Mouse (Mus musculus): ENCODE results near the gene Aqp2.

The Aqp2 gene

DNA sequence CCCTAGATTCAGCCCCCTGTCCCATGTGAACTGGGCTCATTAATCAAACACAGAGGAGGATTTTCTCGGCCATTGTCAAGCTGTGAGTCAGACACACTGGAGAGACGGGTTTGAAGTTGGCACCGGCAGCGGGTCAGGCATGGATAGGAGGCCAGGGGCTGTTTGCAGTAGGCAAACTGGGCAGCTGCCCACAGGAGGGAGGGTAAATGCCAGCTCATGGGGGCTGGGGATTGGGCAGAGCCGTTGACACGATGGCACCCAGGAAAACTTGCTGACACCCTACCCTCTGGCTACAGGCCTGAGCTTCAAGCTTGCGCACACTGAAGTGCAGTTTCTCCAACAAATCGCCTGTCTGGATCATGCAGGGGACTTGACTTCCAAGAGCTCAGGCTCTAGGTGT, 13.3 kb downstream of the Aqp2 start:
- DNase-seq, result no peak

GRCm38 (mm10) chr15:99592877-99593276, 14.0 kb downstream of the Aqp2 start:
- DNase-seq, result no peak

GRCm38 (mm10) chr15:99594951-99595350, 16.1 kb downstream of the Aqp2 start:
- no peak for DNase-seq

DNA sequence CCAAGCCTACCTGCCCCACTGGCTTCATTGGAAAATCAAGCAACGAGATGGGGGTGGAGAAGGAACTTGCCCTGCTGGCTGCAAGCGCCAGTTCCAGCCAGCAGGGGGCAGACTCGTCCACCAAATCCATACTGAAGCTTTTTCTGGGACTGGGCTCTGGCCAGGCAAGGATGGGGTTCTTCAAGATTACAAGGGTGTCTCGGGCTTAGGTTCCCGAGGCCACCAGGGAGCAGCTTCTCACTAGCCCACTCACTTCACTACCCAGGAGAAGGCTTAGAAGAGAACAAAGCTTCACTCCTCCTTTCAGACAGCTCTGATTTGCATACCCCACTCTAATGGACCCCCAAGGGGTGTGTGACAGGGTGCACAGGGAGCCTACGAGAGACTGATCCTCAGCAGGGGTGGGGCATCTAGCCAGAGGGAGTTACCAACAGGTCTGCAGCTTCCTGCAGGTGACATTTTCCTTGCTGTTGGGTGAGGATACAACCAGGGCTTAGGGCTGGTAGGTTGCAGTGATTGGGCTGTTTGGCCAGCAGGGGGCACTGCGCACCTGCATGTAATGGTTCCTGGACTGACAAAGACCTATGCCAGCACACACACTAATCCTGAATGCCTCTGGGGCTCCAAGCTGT, 17.3 kb downstream of the Aqp2 start:
- peak; percentile 75 to 76 for DNase-seq

DNA sequence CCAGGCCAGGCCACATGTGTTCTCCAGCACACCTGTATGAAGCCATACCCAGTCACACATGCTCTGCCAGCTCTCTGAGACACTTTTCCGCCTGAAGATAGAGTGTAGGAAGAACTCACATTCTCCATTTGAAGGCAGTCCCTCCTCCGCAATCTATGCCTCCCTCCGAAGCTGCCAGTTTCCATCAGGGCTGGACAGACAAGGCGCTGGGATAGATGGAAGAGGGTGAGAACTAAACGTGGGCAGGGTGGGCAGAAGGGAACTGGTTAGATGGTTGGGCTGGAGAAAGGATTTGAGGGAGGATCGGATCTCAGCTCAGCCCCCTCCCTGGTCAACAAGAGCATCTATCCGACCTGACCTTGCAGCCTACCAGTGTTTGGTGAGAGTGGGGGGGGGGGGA, 18.0 kb downstream of the Aqp2 start:
- DNase-seq, result no peak

DNA sequence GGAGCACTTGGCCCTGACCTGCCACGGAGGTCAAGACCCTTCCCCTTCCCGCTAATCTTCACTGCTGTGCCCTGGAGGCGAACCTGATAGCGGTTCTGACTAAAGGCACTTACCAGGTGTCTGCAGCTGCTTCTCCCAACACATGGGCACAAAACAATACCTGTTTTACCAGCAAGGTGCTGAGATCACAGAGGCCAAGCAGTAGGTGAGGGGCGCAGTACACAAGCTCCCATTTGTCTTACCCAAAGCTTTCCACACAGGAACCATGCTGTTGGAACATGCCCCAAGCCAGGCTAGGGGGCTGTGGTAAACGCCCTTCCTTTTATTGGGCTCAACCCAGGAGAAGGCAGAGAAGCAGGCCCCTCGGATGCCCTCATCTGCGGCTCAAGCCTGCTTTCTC, 18.7 kb downstream of the Aqp2 start:
- DNase-seq, result no peak

DNA sequence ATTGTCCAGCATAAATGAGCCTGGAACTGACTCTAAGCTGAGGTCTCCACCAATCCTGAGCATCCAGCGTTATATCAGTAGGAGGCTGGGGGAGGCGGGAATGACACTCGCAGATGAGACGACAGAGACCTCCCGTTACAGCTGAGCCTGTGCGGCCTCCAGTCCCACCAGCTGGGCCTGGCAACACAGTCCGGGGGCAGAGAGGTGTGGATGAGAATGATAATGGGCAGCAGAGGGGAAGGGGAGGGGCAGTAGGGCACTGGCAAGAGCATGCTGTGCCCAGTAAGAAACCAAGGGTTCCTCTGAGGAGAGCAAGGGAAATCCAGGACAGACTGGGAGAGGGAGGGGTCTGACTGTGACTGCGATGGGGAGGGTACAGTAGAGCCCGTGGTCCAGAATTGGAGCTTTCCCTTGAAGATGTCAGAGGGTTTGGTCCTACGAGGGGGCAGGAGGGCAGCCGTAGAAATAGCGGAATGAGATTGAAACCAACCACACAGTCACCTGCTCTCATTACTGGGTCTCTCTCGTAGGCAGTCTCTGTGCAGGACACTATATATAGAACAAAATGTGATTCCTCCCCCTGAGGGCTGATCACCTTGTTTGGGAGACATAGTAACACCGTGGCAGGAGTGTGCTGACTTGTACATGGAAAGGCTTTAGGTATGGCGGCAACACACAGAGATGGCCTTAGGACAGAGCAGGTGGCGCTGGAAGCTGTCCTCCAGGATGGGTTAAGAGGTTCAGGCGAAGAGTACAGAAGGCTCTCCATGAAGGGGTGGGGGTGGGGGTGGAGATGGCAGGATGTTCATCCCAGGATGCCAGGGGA, 20.6 kb downstream of the Aqp2 start:
- no peak for DNase-seq

DNA sequence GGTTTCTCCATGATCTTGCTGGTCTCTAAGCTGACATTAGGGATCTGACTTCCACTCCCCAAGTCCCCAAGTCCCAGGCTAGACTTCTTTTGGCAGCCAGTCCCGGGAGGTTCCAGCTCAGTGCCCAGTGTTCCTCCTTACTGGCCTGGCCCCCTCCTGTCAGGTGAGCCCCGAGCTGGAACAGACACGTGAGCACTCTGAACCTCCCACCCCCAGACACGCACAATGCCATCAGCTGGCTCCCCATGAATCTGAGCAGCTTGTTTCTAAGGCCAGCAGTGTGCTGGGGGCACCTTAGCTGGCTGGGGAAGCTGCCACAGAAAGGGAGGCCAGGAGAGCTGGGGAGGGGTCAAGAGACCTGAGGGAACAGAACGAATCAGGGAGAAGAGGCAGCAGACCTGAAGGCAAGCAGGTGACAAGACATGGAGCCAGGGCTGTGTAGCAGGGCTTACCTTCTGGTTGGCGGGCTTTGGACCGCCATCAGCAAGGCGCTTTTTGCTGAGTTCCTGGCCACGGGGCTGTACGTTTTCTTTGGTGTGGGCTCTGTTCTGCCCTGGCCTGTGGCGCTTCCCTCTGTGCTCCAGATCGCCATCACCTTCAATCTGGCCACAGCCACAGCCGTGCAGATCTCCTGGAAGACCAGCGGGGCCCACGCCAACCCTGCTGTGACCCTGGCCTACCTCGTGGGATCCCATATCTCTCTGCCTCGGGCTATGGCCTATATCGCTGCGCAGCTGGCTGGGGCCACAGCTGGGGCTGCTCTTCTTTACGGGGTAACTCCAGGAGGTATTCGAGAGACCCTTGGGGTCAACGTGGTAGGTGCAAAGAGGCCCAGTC, 22.3 kb downstream of the Aqp2 start, which contains the start of gene Aqp6:
Aqp6 (plus strand) TSS at position 415 of the 837 bp plus-strand sequence.
- no peak for DNase-seq

GRCm38 (mm10) chr15:99601823-99602120, 22.9 kb downstream of the Aqp2 start:
- DNase-seq, result no peak

- no peak for DNase-seq
These were observed 23.5 kb downstream of the Aqp2 start for GRCm38 (mm10) chr15:99602206-99602820.

GRCm38 (mm10) chr15:99603216-99603615, 24.4 kb downstream of the Aqp2 start:
- no peak for DNase-seq

DNA sequence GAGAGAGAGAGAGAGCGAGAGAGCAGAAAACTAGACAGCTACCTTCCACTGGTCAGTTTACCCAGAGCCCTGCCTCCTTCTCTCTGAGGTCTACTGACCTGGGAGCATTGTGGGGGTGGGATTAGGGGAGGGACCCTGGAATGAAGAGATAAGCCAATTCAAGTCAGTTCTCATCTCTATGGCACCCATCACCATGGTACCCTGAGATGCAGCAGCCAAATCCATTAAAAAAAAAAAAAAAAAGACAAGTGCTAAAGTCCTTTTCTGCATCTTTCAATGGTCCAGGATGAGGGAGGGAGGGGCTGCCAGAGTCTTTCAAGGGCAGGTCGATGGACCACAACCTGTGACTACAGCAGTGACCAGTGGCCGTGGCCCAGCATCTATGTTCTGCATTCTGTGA, 26.7 kb downstream of the Aqp2 start:
- no peak for DNase-seq

- no peak for DNase-seq
These were observed 27.7 kb downstream of the Aqp2 start for GRCm38 (mm10) chr15:99606515-99606914.

GRCm38 (mm10) chr15:99607388-99608113, 28.7 kb downstream of the Aqp2 start:
- no peak for DNase-seq

- DNase-seq, result no peak
These were observed 29.7 kb downstream of the Aqp2 start for GRCm38 (mm10) chr15:99608382-99609125.

- DNase-seq, result no peak
These were observed 32.7 kb downstream of the Aqp2 start for GRCm38 (mm10) chr15:99611563-99611962.

GRCm38 (mm10) chr15:99614273-99614672, 35.4 kb downstream of the Aqp2 start:
- DNase-seq, result no peak

DNA sequence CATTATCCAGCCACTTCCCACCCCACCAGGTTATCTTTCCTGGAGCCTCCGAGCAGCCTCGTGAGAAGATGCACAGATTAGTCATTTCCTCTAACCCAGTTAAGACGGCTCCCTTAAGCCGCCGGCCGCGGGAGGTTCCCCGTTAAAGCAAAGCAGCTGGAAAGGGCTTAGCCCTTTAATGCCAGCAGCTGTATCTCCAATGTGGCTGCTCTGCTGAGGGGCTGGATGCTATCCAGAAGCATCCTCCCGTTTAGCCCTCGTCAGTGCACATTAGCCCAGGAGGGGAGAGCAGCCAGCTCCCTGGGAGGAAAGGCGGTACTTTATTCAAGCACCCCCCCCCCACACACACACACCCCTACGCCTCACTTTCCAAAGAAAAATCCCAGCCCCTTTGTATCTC, 35.9 kb downstream of the Aqp2 start:
- no peak for DNase-seq

- DNase-seq, result no peak
These were observed 36.4 kb downstream of the Aqp2 start for GRCm38 (mm10) chr15:99615246-99615645.

DNA sequence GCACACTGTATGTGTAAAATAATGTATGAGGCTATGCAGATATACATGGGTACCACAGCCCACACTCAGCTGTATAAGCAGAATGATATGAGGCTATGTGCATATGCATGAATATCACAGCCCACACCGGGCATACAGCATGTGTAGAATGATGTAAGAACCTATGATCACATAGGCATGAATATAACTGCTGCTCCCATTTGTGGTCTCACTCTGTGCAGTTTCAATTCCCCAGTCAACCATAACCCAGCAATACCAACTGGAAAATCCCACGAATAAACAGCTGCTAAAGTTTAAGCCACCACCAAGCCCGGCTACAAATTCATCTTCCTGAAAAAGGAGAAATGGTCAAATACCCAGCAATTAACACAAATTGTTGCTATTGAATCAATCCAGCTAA, 39.7 kb downstream of the Aqp2 start:
- no peak for DNase-seq

- DNase-seq, result no peak
These were observed 41.0 kb downstream of the Aqp2 start for GRCm38 (mm10) chr15:99619821-99620220.

DNA sequence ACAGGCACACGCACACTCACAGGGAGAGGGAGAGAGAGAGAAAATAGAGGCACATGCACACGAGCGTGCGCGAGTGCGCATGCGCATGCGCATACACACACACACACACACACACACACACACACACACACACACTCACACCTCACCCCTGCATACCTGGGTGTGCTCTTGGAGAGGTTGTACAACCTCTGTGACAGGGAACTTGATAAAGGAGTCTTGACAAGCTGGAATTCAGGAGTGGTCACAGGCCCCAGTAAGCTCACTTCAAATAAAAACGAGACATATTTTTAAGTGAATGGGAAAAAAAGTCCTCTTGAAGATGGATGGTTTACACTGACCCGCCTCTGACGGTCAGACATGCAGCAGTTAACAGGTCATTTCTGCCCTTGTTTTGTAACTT, 43.2 kb downstream of the Aqp2 start:
- no peak for DNase-seq
